Mouse (Mus musculus): ENCODE measurements around the gene Prkar1a. TPM values are rescaled to one million over a fixed set of nuclear protein-coding genes. Genes with fewer than 3 reads are reported as not detected.
A peak's percentile ranks its signal among the peaks of the same experiment; 100 is the strongest.
"Not testable (repeated sequence)": the region's sequence is repeated elsewhere in the genome, so short reads cannot be mapped to it uniquely, and the experiment has no call there.

Prkar1a gene
- polyA plus RNA-seq, 1 experiment = 64.2 TPM

DNA sequence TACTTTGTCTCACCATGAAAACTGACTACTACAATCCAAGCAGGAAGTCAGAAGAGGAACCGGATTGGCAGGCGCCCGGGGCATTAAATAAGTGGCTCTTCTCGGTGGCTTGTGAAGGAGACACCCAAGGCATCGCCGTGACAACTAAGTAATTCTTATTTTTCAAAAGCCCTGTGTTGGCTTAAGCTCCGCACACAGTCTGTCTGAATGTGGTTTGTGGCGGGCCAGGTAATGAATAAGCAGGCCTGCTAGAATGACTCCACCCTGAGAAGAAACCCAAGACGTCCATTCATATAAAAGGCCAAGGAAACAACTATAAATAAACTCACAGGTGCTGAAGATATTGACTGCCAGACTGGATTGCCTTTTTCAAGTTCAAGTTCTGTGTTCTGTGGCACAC is 33.9 kb upstream of the Prkar1a start:
- H3K27ac ChIP-seq (ENCODE audit: control insufficient read depth, insufficient read depth, low read depth, low read length, poor library complexity) = peak overlapping the region; percentile 64; the same call in 1 of the 2 replicates
- TF ChIP-seq POLR2A (IDR thresholded peaks at IDR 0.05; ENCODE audit: borderline replicate concordance, control insufficient read depth, low read depth, low read length) = no peak
- TF ChIP-seq CTCF (IDR thresholded peaks at IDR 0.05; ENCODE audit: control insufficient read depth, insufficient read depth, low read length) = no peak
- peak overlapping the region; percentile 45 for H3K4me3 ChIP-seq (replicated peaks; ENCODE audit: control insufficient read depth, low read depth, low read length)
- WGBS = 2% methylated on average over 9 of the region's 9 CpGs
- H3K4me1 ChIP-seq (ENCODE audit: control insufficient read depth, insufficient read depth, low read length) = peaks cover 4% of the 10 kb centered on the region

DNA sequence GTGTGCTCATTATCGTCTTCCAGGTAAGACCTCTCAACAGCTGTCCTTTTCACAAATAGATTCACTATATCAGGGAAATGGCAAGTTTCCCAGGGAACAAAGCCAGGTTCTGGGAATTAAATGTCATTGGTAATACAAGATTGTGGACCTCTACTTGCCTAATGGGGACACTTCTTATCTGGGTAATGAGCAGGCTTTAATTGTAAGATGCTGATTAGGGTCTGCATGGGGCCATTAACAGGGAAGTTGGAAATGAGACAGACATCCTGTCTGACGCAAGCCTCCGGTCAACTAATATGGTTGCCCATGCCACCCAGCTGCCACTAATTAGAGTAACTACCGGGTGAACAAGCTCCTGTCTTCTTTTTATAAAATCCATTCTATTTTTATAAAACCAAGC is 32.9 kb upstream of the Prkar1a start:
- TF ChIP-seq CTCF (IDR thresholded peaks at IDR 0.05; ENCODE audit: control insufficient read depth, insufficient read depth, low read length) = no peak
- TF ChIP-seq POLR2A (IDR thresholded peaks at IDR 0.05; ENCODE audit: borderline replicate concordance, control insufficient read depth, low read depth, low read length) = no peak
- 31% methylated on average over 4 of the region's 4 CpGs for WGBS
- H3K4me1 ChIP-seq (ENCODE audit: control insufficient read depth, insufficient read depth, low read length) = peaks cover 4% of the 10 kb centered on the region
- no peak overlapping the region for H3K4me3 ChIP-seq (replicated peaks; ENCODE audit: control insufficient read depth, low read depth, low read length)
- peak overlapping the region; percentile 44; the same call in 1 of the 2 replicates for H3K27ac ChIP-seq (ENCODE audit: control insufficient read depth, insufficient read depth, low read depth, low read length, poor library complexity)

DNA sequence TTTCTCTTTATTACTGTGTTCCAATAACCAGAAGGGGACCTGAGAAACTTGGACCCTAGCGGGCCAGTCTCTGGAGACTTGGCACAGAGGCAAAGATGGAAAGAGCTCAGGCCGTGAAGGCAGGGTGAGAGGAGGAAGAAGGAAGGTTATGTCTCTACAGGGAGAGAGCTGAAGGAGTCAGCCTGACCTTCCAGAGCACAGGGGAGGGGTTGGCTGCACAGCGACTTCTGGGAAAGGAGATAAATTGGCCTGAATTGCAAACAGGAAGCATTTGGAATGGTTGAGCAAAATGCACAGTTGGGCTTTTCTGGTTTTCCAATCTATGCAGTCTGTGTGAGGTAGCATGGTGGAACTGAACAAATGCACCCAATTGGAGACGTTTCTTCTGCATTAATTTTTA is 32.4 kb upstream of the Prkar1a start:
- Histone ChIP-seq H3K4me1 (ENCODE audit: control insufficient read depth, insufficient read depth, low read length) (peaks cover 4% of the 10 kb centered on the region), H3K27ac (ENCODE audit: control insufficient read depth, insufficient read depth, low read depth, low read length, poor library complexity) (peak overlapping the region; percentile 44), H3K4me3 (replicated peaks; ENCODE audit: control insufficient read depth, low read depth, low read length) (peak overlapping the region; percentile 40)
- WGBS = 33% methylated on average over 4 of the region's 4 CpGs
- TF ChIP-seq CTCF (IDR thresholded peaks at IDR 0.05; ENCODE audit: control insufficient read depth, insufficient read depth, low read length) (no peak), POLR2A (IDR thresholded peaks at IDR 0.05; ENCODE audit: borderline replicate concordance, control insufficient read depth, low read depth, low read length) (no peak)

DNA sequence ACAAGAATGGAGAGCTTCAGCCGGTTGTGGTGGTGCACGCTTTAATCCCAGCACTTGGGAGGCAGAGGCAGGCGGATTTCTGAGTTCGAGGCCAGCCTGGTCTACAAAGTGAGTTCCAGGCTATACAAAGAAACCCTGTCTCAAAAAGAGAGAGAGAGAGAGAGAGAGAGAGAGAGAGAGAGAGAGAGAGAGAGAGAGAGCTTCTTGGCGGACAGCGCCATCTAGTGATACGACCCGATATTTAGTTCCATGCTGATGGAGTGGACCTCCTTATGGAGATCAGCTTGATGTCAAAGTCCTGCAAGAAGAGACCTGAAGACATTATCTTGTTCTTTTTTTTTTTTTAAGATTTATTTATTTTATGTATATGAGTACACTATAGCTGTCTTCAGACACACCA is 30.1 kb upstream of the Prkar1a start:
- WGBS = 30% methylated on average over 8 of the region's 8 CpGs
- not testable (repeated sequence) for H3K27ac ChIP-seq (ENCODE audit: control insufficient read depth, insufficient read depth, low read depth, low read length, poor library complexity); H3K4me1 ChIP-seq (ENCODE audit: control insufficient read depth, insufficient read depth, low read length); H3K4me3 ChIP-seq (replicated peaks; ENCODE audit: control insufficient read depth, low read depth, low read length)
- peak; percentile 47 for TF ChIP-seq CTCF (IDR thresholded peaks at IDR 0.05; ENCODE audit: control insufficient read depth, insufficient read depth, low read length)

DNA sequence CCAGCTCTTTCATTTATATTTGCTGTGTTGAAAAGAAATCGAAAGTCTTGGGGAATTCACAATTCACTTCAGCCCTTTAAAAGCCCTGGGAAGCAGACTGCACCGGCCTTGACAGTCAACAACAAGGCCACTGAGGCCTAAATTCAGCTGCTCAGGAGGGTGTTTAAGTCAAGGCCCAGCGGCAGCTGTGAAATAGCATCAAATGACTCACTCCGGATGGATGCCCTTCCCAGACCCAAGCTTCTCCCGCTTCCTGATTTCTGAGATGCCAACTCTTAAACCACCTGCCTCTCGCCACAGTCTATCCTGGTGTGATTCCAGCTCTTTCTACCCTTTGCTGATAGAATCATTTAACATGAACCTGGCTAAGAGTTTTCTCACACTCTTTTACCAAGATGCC is 28.8 kb upstream of the Prkar1a start:
- Histone ChIP-seq H3K4me1 (ENCODE audit: control insufficient read depth, insufficient read depth, low read length) (peaks cover 3% of the 10 kb centered on the region; the same call in 1 of the 2 replicates), H3K27ac (ENCODE audit: control insufficient read depth, insufficient read depth, low read depth, low read length, poor library complexity) (no peak overlapping the region), H3K4me3 (replicated peaks; ENCODE audit: control insufficient read depth, low read depth, low read length) (no peak overlapping the region)
- 84% methylated on average over 6 of the region's 6 CpGs for WGBS
- TF ChIP-seq CTCF (IDR thresholded peaks at IDR 0.05; ENCODE audit: control insufficient read depth, insufficient read depth, low read length) (no peak), POLR2A (IDR thresholded peaks at IDR 0.05; ENCODE audit: borderline replicate concordance, control insufficient read depth, low read depth, low read length) (no peak)

DNA sequence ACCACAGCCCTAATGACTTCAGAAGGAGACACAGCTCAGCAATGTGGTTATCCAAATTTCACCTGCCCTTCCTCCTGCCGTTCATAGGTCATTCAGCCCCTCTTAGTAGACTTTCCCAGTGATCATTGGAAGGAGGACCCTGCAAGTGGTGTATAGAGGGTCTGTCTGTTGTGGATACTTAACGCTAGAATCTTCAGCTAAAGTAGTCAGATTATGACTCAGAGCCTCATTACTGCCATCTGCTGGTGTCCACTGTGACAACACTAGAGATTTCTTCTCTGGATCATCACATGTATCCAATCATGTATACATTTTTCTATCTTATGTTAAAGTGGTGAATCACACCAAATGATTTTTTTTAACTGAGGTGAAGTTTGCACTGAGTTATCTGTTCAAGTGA is 28.0 kb upstream of the Prkar1a start:
- TF ChIP-seq POLR2A (IDR thresholded peaks at IDR 0.05; ENCODE audit: borderline replicate concordance, control insufficient read depth, low read depth, low read length) (no peak), CTCF (IDR thresholded peaks at IDR 0.05; ENCODE audit: control insufficient read depth, insufficient read depth, low read length) (peak; percentile 34; the same call in 1 of the 2 replicates)
- Histone ChIP-seq H3K27ac (ENCODE audit: control insufficient read depth, insufficient read depth, low read depth, low read length, poor library complexity) (no peak overlapping the region), H3K4me3 (replicated peaks; ENCODE audit: control insufficient read depth, low read depth, low read length) (no peak overlapping the region), H3K4me1 (ENCODE audit: control insufficient read depth, insufficient read depth, low read length) (peaks cover 3% of the 10 kb centered on the region; the same call in 1 of the 2 replicates)
- WGBS = 8% methylated on average over 2 of the region's 2 CpGs

DNA sequence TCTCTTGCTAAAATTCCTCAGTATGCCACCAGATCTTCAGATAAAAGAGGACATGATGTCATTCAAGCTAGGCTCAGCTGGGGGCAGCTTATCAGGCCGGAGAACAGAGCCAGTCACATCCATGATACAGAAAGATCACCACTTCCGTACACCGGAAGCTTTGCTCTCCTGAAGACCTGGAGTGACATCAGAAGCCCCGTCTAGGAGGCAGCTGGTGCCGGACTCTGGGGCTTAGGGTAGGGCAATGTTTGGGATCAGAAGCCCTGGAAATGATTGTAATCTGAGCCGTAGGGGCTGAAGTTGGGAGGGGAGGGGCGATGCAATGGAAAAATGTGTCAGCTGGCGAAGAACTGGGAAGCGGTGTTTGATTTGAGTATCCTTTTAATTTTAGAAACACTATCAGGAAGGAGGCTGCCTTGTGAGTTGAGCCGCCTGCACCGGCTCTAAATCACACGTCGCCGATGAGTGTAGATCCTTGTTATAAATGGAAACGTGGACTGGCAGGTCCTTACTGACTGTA is 26.6 kb upstream of the Prkar1a start:
- Histone ChIP-seq H3K27ac (ENCODE audit: control insufficient read depth, insufficient read depth, low read depth, low read length, poor library complexity) (no peak overlapping the region), H3K4me3 (replicated peaks; ENCODE audit: control insufficient read depth, low read depth, low read length) (no peak overlapping the region), H3K4me1 (ENCODE audit: control insufficient read depth, insufficient read depth, low read length) (no peaks in the 10 kb centered on the region)
- no peak for TF ChIP-seq POLR2A (IDR thresholded peaks at IDR 0.05; ENCODE audit: borderline replicate concordance, control insufficient read depth, low read depth, low read length)
- TF ChIP-seq CTCF (IDR thresholded peaks at IDR 0.05; ENCODE audit: control insufficient read depth, insufficient read depth, low read length) = no peak
- 34% methylated on average over 15 of the region's 15 CpGs for WGBS

DNA sequence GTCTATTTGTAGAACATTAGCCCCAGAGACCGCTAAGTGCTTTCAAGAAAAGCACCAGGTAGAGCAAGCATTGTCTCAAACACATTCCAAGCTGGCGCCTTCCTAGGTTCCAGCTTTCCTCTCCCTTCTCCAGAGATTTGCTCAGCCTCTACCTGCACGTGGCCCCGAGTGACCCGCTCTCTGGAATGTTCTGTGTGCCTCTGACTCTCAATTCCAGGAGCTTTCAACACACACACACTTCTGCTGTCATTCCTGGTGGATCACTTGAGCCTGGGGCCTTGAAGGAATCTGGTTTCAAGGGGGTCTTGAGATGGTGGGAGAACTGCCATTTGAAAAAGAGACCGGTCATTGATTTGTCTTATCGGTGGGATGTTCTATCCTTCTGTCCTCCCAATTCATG is 26.0 kb upstream of the Prkar1a start:
- WGBS = 90% methylated on average over 7 of the region's 7 CpGs

DNA sequence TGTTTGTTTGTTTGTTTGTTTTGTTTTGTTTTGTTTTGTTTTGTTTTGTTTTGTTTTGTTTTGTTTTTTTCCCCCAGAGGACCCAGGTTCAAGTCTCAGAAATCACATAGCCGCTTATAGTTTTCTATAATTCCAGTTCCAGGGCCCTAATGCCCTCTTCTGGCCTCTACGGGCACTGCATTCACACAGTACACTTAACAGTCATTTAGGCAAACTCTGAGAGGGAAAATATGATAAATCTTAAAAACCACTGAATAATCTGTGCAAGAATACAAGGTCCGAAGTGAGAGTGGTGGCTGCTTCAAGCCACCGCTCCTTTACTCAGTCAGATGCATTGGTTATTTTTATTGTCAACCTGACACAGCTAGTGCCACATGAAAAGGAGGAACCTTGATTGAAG is 21.6 kb upstream of the Prkar1a start:
- Histone ChIP-seq H3K4me1 (ENCODE audit: control insufficient read depth, insufficient read depth, low read length) (no peaks in the 10 kb centered on the region), H3K27ac (ENCODE audit: control insufficient read depth, insufficient read depth, low read depth, low read length, poor library complexity) (no peak overlapping the region), H3K4me3 (replicated peaks; ENCODE audit: control insufficient read depth, low read depth, low read length) (no peak overlapping the region)
- 78% methylated on average over 4 of the region's 4 CpGs for WGBS
- TF ChIP-seq POLR2A (IDR thresholded peaks at IDR 0.05; ENCODE audit: borderline replicate concordance, control insufficient read depth, low read depth, low read length) = no peak
- TF ChIP-seq CTCF (IDR thresholded peaks at IDR 0.05; ENCODE audit: control insufficient read depth, insufficient read depth, low read length) = no peak

More for the DNA sequence above, 26.0 kb upstream of the Prkar1a start:
- no peaks in the 10 kb centered on the region for H3K4me1 ChIP-seq (ENCODE audit: control insufficient read depth, insufficient read depth, low read length)
- no peak for TF ChIP-seq POLR2A (IDR thresholded peaks at IDR 0.05; ENCODE audit: borderline replicate concordance, control insufficient read depth, low read depth, low read length)
- TF ChIP-seq CTCF (IDR thresholded peaks at IDR 0.05; ENCODE audit: control insufficient read depth, insufficient read depth, low read length) = no peak
- H3K4me3 ChIP-seq (replicated peaks; ENCODE audit: control insufficient read depth, low read depth, low read length) = no peak overlapping the region
- H3K27ac ChIP-seq (ENCODE audit: control insufficient read depth, insufficient read depth, low read depth, low read length, poor library complexity) = no peak overlapping the region

All from bone marrow, adult 2 months (tissue).